Mouse (Mus musculus): ENCODE measurements around the gene Prkg2.

Prkg2 gene

DNA sequence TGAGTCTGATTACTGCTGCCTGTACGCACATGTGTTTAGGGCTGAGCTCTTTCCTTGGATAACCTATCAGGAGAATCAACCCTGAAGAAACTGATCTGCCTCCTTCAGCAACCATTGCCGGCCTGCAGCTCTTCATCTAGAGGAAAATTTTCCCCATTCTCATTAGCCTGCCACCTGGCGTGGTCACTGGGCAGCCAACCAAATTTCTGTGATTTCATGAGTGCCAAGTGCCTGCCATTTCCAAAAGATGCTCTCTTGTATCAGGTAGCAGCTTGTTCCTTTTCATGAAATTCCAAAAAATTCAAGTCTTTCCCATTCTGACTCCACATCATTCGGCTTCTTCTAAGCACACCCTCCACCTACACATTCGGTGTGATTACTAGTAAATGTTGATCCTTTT, 136.2 kb downstream of the Prkg2 start:
- no peak for DNase-seq (ENCODE audit: low spot score in 2 of 2)

DNA sequence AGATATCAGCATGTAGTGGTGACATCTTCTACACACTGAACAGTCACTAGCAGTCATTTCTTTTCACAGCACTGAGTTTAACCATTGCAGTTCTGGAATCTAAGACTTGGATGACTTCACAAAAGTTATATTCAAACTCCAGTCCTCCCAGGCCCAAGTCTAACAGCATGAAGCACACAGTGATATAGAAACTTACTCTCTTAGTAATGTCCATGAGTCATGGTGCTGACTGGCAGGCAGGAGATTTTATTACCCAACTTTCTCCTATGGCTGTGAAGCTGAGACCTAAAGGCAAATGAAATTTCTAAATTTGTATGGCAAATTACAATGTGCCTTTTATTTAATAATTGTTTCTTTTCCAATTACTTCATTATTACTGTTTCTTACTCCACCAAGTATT, 139.2 kb downstream of the Prkg2 start:
- no peak for DNase-seq (ENCODE audit: low spot score in 2 of 2)

DNA sequence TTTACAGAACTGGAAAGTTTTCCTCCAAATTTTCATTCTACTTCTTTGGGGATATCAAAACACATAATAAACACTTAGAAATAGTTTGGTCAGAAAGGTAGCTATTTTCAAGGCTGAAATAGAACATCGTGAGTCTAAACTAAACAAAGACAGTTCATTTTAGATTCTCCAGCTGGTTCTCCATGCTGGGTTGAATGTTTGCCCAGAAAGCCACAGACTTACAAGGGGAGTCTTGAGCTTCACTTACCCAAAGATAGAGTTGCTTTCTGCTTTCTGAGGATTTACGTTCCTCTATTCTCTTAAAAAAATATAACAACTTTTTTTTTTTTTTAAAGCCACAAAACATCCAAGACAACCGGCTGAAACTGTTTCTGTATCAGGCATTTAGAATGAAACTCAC, 142.9 kb downstream of the Prkg2 start:
- DNase-seq (ENCODE audit: low spot score in 2 of 2): no peak

DNA sequence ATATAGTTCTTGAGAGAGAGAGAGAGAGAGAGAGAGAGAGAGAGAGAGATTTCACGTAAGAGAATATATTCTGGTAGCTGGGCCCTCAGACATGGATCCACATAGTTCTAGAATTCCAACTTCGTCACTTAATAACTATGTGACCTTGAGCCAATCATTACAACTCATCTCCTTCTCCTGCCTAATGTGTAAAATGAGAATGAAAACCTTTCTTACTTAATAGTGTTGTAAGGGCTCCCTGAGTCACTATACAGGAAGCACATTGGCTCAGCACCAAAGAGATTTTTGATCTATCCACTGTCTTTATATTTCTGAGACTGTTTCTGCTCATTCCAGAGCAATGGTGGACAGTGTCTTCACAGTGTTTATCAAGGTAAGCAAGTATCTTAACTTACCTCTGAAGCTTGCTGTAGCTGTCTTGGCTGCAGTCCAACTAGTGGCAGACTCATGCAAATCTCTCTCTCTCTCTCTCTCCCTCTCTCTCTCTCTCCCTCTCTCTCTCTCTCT, 146.6 kb downstream of the Prkg2 start:
- no peak for DNase-seq (ENCODE audit: low spot score in 2 of 2)

GRCm38 (mm10) chr5:98882096-98882495, 155.1 kb downstream of the Prkg2 start:
- DNase-seq (ENCODE audit: low spot score in 2 of 2): no peak

Measured in frontal cortex, postnatal 10 days (tissue).